Mouse (Mus musculus): Measurements from ENCODE around the gene Btbd35f12. TPM values are rescaled to one million over a fixed set of nuclear protein-coding genes. Genes with fewer than 3 reads are reported as not detected.
"Not testable (repeated sequence)": the region's sequence is repeated elsewhere in the genome, so short reads cannot be mapped to it uniquely, and the experiment has no call there.

The Btbd35f12 gene
- total RNA-seq (2021): not detected
- long read RNA-seq, experiment 1: 0 reads
- long read RNA-seq, experiment 2: 0 reads

DNA sequence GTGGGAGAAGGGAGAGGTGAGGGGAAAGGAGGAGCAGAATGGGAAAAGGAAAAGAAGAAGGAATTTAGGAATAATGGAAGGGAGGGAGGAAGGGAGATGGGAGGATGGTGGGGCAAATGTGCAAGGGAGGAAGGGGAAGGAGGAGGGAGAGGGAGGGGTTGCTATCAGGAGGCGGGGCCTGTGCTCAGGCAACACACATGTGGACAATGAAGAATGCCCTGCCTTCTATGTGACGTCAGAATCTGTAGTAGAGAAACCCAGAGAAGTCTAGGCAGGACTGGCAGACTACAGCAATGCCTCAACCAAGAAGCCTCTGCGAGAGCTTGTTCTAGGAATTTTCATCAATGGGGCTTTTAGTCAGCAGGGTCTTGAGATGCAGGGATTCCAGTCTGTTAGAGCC is at the start of gene Btbd35f12:
Gene Btbd35f12 (plus strand): TSS at position 301 of the 400 bp plus-strand sequence.
- DNase-seq (ENCODE audit: low spot score in 2 of 2): not testable (repeated sequence)

DNA sequence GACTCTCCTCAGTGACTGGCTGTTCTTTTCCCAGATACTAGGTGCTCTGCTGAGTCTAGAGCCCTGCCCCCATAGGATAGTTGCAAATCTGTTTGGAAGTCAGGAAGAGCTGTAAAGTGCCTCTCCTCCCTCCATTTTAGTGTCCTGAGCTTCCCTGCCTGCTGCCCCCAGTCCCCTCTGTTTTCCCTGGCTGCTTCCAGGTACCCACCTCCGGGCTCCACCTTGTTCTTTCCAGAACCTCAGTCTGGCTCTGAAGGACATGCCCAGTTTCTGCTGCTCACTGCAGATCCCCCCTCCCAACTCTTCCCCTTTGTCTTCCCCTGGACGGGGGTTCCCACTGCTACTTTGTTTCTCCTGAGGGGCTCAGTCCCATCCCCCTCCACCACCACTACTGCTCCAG is 40.1 kb downstream of the Btbd35f12 start:
- DNase-seq (ENCODE audit: low spot score in 2 of 2): not testable (repeated sequence)

Other genes starting within 250 kb of the Btbd35f12 start
- gene Spin2-ps6, start 78.5 kb upstream of the Btbd35f12 start, total RNA-seq (2021): not detected